Mouse (Mus musculus) gastrocnemius, postnatal 36 days (tissue): ENCODE measurements at regions not wholly inside any gene's neighbourhood (a gene's known extent, or its start where the extent isn't known, plus 50 kb on each side); places are given as distances from the start of the nearest gene placed in this dataset.

Experiments used
- DNase-seq, 2 experiments: peaks; one replicate each; pipeline ENCODE4 v3.0.0; 2022
- intact Hi-C: fragments of 180-260 bp; cut with DNase I; formaldehyde crosslinking; loops from one replicate; pipeline ENCODE4 v1.15.1; 2025

- no peak for DNase-seq
- intact Hi-C loops = no loop called here
Measured at GRCm38 (mm10) chr4:57362652-57363051, 61.0 kb upstream of the Ptpn3 start.

- DNase-seq = peak; percentile 46 to 62
- intact Hi-C loops = loop anchor here (5.0 kb wide), 1 partner anchor 237 kb away; no protein-coding TSS in a partner anchor
Measured at GRCm38 (mm10) chr4:57369736-57370373, 64.2 kb upstream of the Palm2 start.

GRCm38 (mm10) chr4:57377872-57378271 is 56.2 kb upstream of the Palm2 start:
- no peak for DNase-seq
- intact Hi-C loops = no loop called here

GRCm38 (mm10) chr4:57380063-57380800 is 53.8 kb upstream of the Palm2 start:
- intact Hi-C loops = no loop called here
- DNase-seq = no peak

- intact Hi-C loops = no loop called here
- no peak for DNase-seq
Measured at GRCm38 (mm10) chr4:57381306-57381705, 52.7 kb upstream of the Palm2 start.
